Mouse (Mus musculus) CH12.LX (cell line): ENCODE results near the gene Eepd1. TPM values are rescaled to one million over a fixed set of nuclear protein-coding genes. Genes with fewer than 3 reads are reported as not detected.

Experiments used
- DNase-seq: peaks from one replicate; pipeline ENCODE4 v3.0.0-alpha.2; 2013; ENCODE audit errors: extremely low read depth
- H3K27ac ChIP-seq: 2 replicates; pipeline ENCODE4 v1.5.1; 2012; ENCODE audit warnings: low read depth, mild to moderate bottlenecking, control low read depth, moderate library complexity; ENCODE audit not compliant: insufficient read depth
- H3K27me3 ChIP-seq: replicated peaks from 2 replicates; pipeline ENCODE3; 2012; ENCODE audit warnings: inconsistent platforms
- H3K36me3 ChIP-seq, 2 experiments: replicated peaks in 1 of 2; 2 replicates each; pipeline versions ENCODE3 to v1.6.1; 2012; ENCODE audit warnings: inconsistent platforms in 1 of 2, low read length in 1 of 2, mild to moderate bottlenecking in 1 of 2, mixed read lengths in 1 of 2, moderate library complexity in 1 of 2; ENCODE audit not compliant: control insufficient read depth in 1 of 2, insufficient read depth in 1 of 2
- H3K4me1 ChIP-seq, 2 experiments: 2 replicates each; pipeline ENCODE4 v1.6.1; 2012; ENCODE audit warnings: inconsistent platforms in 1 of 2, moderate library complexity in 1 of 2; ENCODE audit not compliant: insufficient read depth in 2 of 2, control insufficient read depth in 1 of 2
- H3K4me2 ChIP-seq: 2 replicates; pipeline ENCODE4 v1.6.1; 2012; ENCODE audit warnings: low read depth, mild to moderate bottlenecking, control low read depth; ENCODE audit not compliant: poor library complexity, insufficient read depth, severe bottlenecking
- H3K4me3 ChIP-seq, 3 experiments: fragments of 150-350 bp in 1 of 3; sonication (generic) in 1 of 3; replicated peaks in 1 of 3; 2 replicates each; pipeline versions ENCODE3 to v1.5.1; 2011 to 2012; ENCODE audit warnings: low read depth in 2 of 3, low read length in 2 of 3, mild to moderate bottlenecking in 2 of 3, moderate library complexity in 2 of 3, control low read depth in 1 of 3, improper control_type of control experiment in 1 of 3, inconsistent platforms in 1 of 3, mixed read lengths in 1 of 3; ENCODE audit not compliant: poor library complexity in 1 of 3
- H3K79me2 ChIP-seq: replicated peaks from 2 replicates; pipeline ENCODE4 v1.6.1; 2012; ENCODE audit warnings: mild to moderate bottlenecking, moderate library complexity; ENCODE audit not compliant: control insufficient read depth, poor library complexity, insufficient read depth, severe bottlenecking; ENCODE audit errors: extremely low read depth
- H3K9ac ChIP-seq: 2 replicates; pipeline ENCODE4 v1.6.1; 2012; ENCODE audit warnings: low read depth, mild to moderate bottlenecking, control low read depth, moderate library complexity; ENCODE audit not compliant: insufficient read depth
- H3K9me3 ChIP-seq: replicated peaks from 2 replicates; pipeline ENCODE3; 2012; ENCODE audit warnings: low read length, inconsistent platforms, mixed read lengths
- BHLHE40 ChIP-seq: IDR thresholded peaks from 2 replicates; pipeline ENCODE4 v1.6.1; 2011; ENCODE audit warnings: mild to moderate bottlenecking, low read depth, low read length, improper control_type of control experiment
- CHD1 ChIP-seq: IDR thresholded peaks from 2 replicates; pipeline ENCODE4 v1.6.1; 2012; ENCODE audit warnings: low read depth, low read length, improper control_type of control experiment, inconsistent platforms
- CHD2 ChIP-seq: IDR thresholded peaks from 2 replicates; pipeline ENCODE4 v1.6.1; 2011; ENCODE audit warnings: low read length, improper control_type of control experiment
- CTCF ChIP-seq, 2 experiments: IDR thresholded peaks in 1 of 2; conservative IDR thresholded peaks in 1 of 2; 2 replicates each; pipeline ENCODE4 v1.5.1; 2011 to 2012; ENCODE audit warnings: low read depth in 2 of 2, low read length in 2 of 2, improper control_type of control experiment in 1 of 2, inconsistent platforms in 1 of 2, mild to moderate bottlenecking in 1 of 2, moderate library complexity in 1 of 2
- ELF1 ChIP-seq: IDR thresholded peaks from 2 replicates; pipeline ENCODE4 v1.6.1; 2014; ENCODE audit warnings: low read depth, mild to moderate bottlenecking, inconsistent platforms, low read length, improper control_type of control experiment
- GABPA ChIP-seq: IDR thresholded peaks from 2 replicates; pipeline ENCODE4 v1.6.1; 2012; ENCODE audit warnings: low read depth, low read length, improper control_type of control experiment, inconsistent platforms; ENCODE audit not compliant: insufficient replicate concordance
- HCFC1 ChIP-seq: IDR thresholded peaks from 2 replicates; pipeline ENCODE4 v1.6.1; 2012; ENCODE audit warnings: low read depth, mild to moderate bottlenecking, inconsistent platforms, low read length, improper control_type of control experiment
- IRF4 ChIP-seq: IDR thresholded peaks from 2 replicates; pipeline ENCODE4 v1.6.1; 2014; ENCODE audit warnings: low read depth, mild to moderate bottlenecking, inconsistent platforms, low read length, improper control_type of control experiment
- JUND ChIP-seq: conservative IDR thresholded peaks from 2 replicates; pipeline ENCODE4 v1.6.1; 2011; ENCODE audit warnings: low read depth, low read length, improper control_type of control experiment
- KAT2A ChIP-seq: IDR thresholded peaks from 2 replicates; pipeline ENCODE4 v1.6.1; 2012; ENCODE audit warnings: low read length, improper control_type of control experiment, inconsistent platforms; ENCODE audit not compliant: insufficient replicate concordance
- MAX ChIP-seq: IDR thresholded peaks from 2 replicates; pipeline ENCODE4 v1.6.1; 2011; ENCODE audit warnings: low read length, improper control_type of control experiment
- MAZ ChIP-seq: IDR thresholded peaks from 2 replicates; pipeline ENCODE4 v1.6.1; 2012; ENCODE audit warnings: low read depth, mild to moderate bottlenecking, inconsistent platforms, low read length, improper control_type of control experiment, moderate library complexity
- MEF2A ChIP-seq: IDR thresholded peaks from 2 replicates; pipeline ENCODE4 v1.6.1; 2014; ENCODE audit warnings: low read depth, mild to moderate bottlenecking, inconsistent platforms, low read length, improper control_type of control experiment, borderline replicate concordance
- NELFE ChIP-seq: IDR thresholded peaks from 2 replicates; pipeline ENCODE4 v1.6.1; 2011; ENCODE audit warnings: low read depth, low read length, improper control_type of control experiment
- NRF1 ChIP-seq: IDR thresholded peaks from 2 replicates; pipeline ENCODE4 v1.6.1; 2014; ENCODE audit warnings: low read depth, mild to moderate bottlenecking, inconsistent platforms, low read length, improper control_type of control experiment, moderate library complexity
- PAX5 ChIP-seq: IDR thresholded peaks from 2 replicates; pipeline ENCODE4 v1.6.1; 2012; ENCODE audit warnings: low read length, inconsistent platforms, mixed read lengths
- POLR2A ChIP-seq: IDR thresholded peaks from 2 replicates; pipeline ENCODE4 v1.6.1; 2011; ENCODE audit warnings: low read depth, mild to moderate bottlenecking, improper control_type of control experiment, low read length
- RAD21 ChIP-seq: IDR thresholded peaks from 2 replicates; pipeline ENCODE4 v1.6.1; 2011; ENCODE audit warnings: low read depth, mild to moderate bottlenecking, low read length, improper control_type of control experiment, moderate library complexity
- SIN3A ChIP-seq: IDR thresholded peaks from 2 replicates; pipeline ENCODE4 v1.6.1; 2012; ENCODE audit warnings: low read length, improper control_type of control experiment, inconsistent platforms
- SMC3 ChIP-seq: IDR thresholded peaks from 2 replicates; pipeline ENCODE4 v1.6.1; 2011; ENCODE audit warnings: low read depth, low read length, improper control_type of control experiment
- TBP ChIP-seq: conservative IDR thresholded peaks from 2 replicates; pipeline ENCODE4 v1.6.1; 2011; ENCODE audit warnings: low read depth, low read length, improper control_type of control experiment
- USF1 ChIP-seq: IDR thresholded peaks from 2 replicates; pipeline ENCODE4 v1.6.1; 2014; ENCODE audit warnings: low read depth, mild to moderate bottlenecking, inconsistent platforms, low read length, improper control_type of control experiment
- USF2 ChIP-seq: conservative IDR thresholded peaks from 2 replicates; pipeline ENCODE4 v1.6.1; 2011; ENCODE audit warnings: low read depth, low read length, improper control_type of control experiment
- ZNF384 ChIP-seq: IDR thresholded peaks from 2 replicates; pipeline ENCODE4 v1.6.1; 2012; ENCODE audit warnings: low read depth, low read length, improper control_type of control experiment, inconsistent platforms
- dilution Hi-C: fragments of 300-500 bp; cut with MboI; formaldehyde crosslinking; loops from 2 replicates; pipeline ENCODE4 v1.14.3; 2020; ENCODE audit warnings: low sequenced_read_pairs; ENCODE audit not compliant: extremely low pct_unique_long_range_greater_than_20kb, extremely low pct_ligation_motif_present
- in situ Hi-C: fragments of 300-500 bp; cut with MboI; formaldehyde crosslinking; loops from 3 replicates; pipeline ENCODE4 v1.14.3; 2019; ENCODE audit warnings: low sequenced_read_pairs, low pct_ligation_motif_present, low pct_unique_long_range_greater_than_20kb, mixed read lengths
- polyA plus RNA-seq: library from polyadenylated mRNA; unstranded; fragments of >175 nt; gene quantifications from 2 replicates; pipeline ENCODE4 v1.2.1, GENCODE M21; 2012; ENCODE audit warnings: low read depth; ENCODE audit not compliant: insufficient read length
- total RNA-seq, 2 experiments: library from RNA; depleted of rRNA; stranded (reverse); fragments of 300-350 nt in 1 of 2; fragments of >200 nt in 1 of 2; gene quantifications; 2 replicates each; pipeline ENCODE4 v1.2.3; 2012 to 2014

The Eepd1 gene
- total and polyA plus RNA-seq, 3 experiments = 1.3 to 2.5 (median 2.2) TPM

GRCm38 (mm10) chr9:25526927-25527337 is 45.6 kb downstream of the Eepd1 start:
- no peak overlapping the region for H3K4me3 ChIP-seq

GRCm38 (mm10) chr9:25527359-25528038 is 46.2 kb downstream of the Eepd1 start:
- no peak overlapping the region for H3K4me2 ChIP-seq
- no peaks in the 10 kb centered on the region for H3K9me3 ChIP-seq
- no peak overlapping the region for H3K27ac ChIP-seq

More at GRCm38 (mm10) chr9:25526927-25527337, 45.6 kb downstream of the Eepd1 start:
- H3K79me2 ChIP-seq = no peaks in the 10 kb centered on the region
- in situ Hi-C loops = no loop called here
- no peak overlapping the region for H3K4me2 ChIP-seq
- no peak for TF ChIP-seq CHD2
- TF ChIP-seq POLR2A = no peak
- no peaks in the 10 kb centered on the region for H3K36me3 ChIP-seq
- H3K4me1 ChIP-seq = peaks cover 0 to 14% of the 10 kb centered on the region in 2 experiments; a peak in 2 of 4 replicates
- H3K9ac ChIP-seq = no peak overlapping the region
- dilution Hi-C loops = no loop called here
- DNase-seq = no peak
- no peaks in the 10 kb centered on the region for H3K9me3 ChIP-seq
- no peaks in the 10 kb centered on the region for H3K27me3 ChIP-seq
- no peak overlapping the region for H3K27ac ChIP-seq

GRCm38 (mm10) chr9:25531627-25532026 is 50.3 kb downstream of the Eepd1 start:
- Histone ChIP-seq H3K79me2 (no peaks in the 10 kb centered on the region), H3K9ac (no peak overlapping the region), H3K4me2 (no peak overlapping the region), H3K4me3 (no peak overlapping the region)
- dilution Hi-C loops (no loop called here), in situ Hi-C loops (no loop called here)
- DNase-seq = no peak
- TF ChIP-seq CHD1 (no peak), ELF1 (no peak), BHLHE40 (no peak), KAT2A (no peak), GABPA (no peak), RAD21 (no peak), SIN3A (no peak), MEF2A (no peak), POLR2A (no peak), SMC3 (no peak), MAZ (no peak), NRF1 (no peak), USF1 (no peak), JUND (no peak), CTCF (conservative IDR thresholded peaks at IDR 0.05 in 1 of 2, IDR thresholded peaks at IDR 0.05 in 1 of 2; ENCODE audit: low read depth in 2 of 2, low read length in 2 of 2) (no peak), USF2 (no peak), NELFE (no peak), MAX (no peak), IRF4 (no peak)
- TF ChIP-seq, all 38 proteins: peak for 0
- no peaks in the 10 kb centered on the region for H3K27me3 ChIP-seq
- H3K4me1 ChIP-seq = peaks cover 0 to 7% of the 10 kb centered on the region in 2 experiments; a peak in 2 of 4 replicates
- H3K36me3 ChIP-seq = no peaks in the 10 kb centered on the region
- H3K27ac ChIP-seq = no peak overlapping the region
- H3K9me3 ChIP-seq = no peaks in the 10 kb centered on the region

More at GRCm38 (mm10) chr9:25527359-25528038, 46.2 kb downstream of the Eepd1 start:
- Histone ChIP-seq H3K9ac (no peak overlapping the region), H3K36me3 (no peaks in the 10 kb centered on the region), H3K4me1 (peaks cover 0 to 8% of the 10 kb centered on the region in 2 experiments; a peak in 2 of 4 replicates), H3K4me3 (no peak overlapping the region), H3K79me2 (no peaks in the 10 kb centered on the region), H3K27me3 (no peaks in the 10 kb centered on the region)
- dilution Hi-C loops (no loop called here), in situ Hi-C loops (no loop called here)
- no peak for TF ChIP-seq HCFC1
- no peak for TF ChIP-seq ZNF384
- TF ChIP-seq TBP = no peak
- no peak for TF ChIP-seq USF2
- no peak for TF ChIP-seq PAX5
- DNase-seq = no peak
